Mouse (Mus musculus): ENCODE measurements around the gene Dab2. TPM values are rescaled to one million over a fixed set of nuclear protein-coding genes. Genes with fewer than 3 reads are reported as not detected.

The Dab2 gene
- polyA plus RNA-seq, 1 experiment from 2014 or later = 20.9 TPM

GRCm38 (mm10) chr15:6375016-6375415, 75.4 kb downstream of the Dab2 start:
- no peak for ATAC-seq

GRCm38 (mm10) chr15:6376001-6376400, 76.4 kb downstream of the Dab2 start:
- WGBS = 80% methylated on average over 5 of the region's 5 CpGs
- H3K4me2 ChIP-seq (replicated peaks; ENCODE audit: low read depth, low read length) = no peak overlapping the region
- DNase-seq (ENCODE audit: low spot score) (no peak), ATAC-seq (no peak)
- no peaks in the 10 kb centered on the region for H3K36me3 ChIP-seq (ENCODE audit: insufficient read depth, low read length)
- H3K9ac ChIP-seq (replicated peaks; ENCODE audit: low read depth) = no peak overlapping the region
- no peak overlapping the region for H3K4me3 ChIP-seq (ENCODE audit: low read depth, low read length)
- H3K9me3 ChIP-seq (ENCODE audit: low read length) = no peaks in the 10 kb centered on the region
- no peak for TF ChIP-seq CTCF (IDR thresholded peaks at IDR 0.05)
- no peak for TF ChIP-seq EP300 (IDR thresholded peaks at IDR 0.05)
- no peaks in the 10 kb centered on the region for H3K27me3 ChIP-seq (replicated peaks; ENCODE audit: insufficient read depth, low read length)
- no peak overlapping the region for H3K27ac ChIP-seq (ENCODE audit: low read length)
- H3K4me1 ChIP-seq (ENCODE audit: insufficient read depth, low read depth, low read length) = no peaks in the 10 kb centered on the region

More at GRCm38 (mm10) chr15:6375016-6375415, 75.4 kb downstream of the Dab2 start:
- Histone ChIP-seq H3K27me3 (replicated peaks; ENCODE audit: insufficient read depth, low read length) (no peaks in the 10 kb centered on the region), H3K4me2 (replicated peaks; ENCODE audit: low read depth, low read length) (no peak overlapping the region), H3K27ac (ENCODE audit: low read length) (no peak overlapping the region), H3K9me3 (ENCODE audit: low read length) (no peaks in the 10 kb centered on the region), H3K4me1 (ENCODE audit: insufficient read depth, low read depth, low read length) (no peaks in the 10 kb centered on the region), H3K9ac (replicated peaks; ENCODE audit: low read depth) (no peak overlapping the region), H3K36me3 (ENCODE audit: insufficient read depth, low read length) (no peaks in the 10 kb centered on the region), H3K4me3 (ENCODE audit: low read depth, low read length) (no peak overlapping the region)
- DNase-seq (ENCODE audit: low spot score) = no peak
- WGBS = 65% methylated on average over 13 of the region's 13 CpGs
- TF ChIP-seq CTCF (IDR thresholded peaks at IDR 0.05) (no peak), EP300 (IDR thresholded peaks at IDR 0.05) (no peak)

GRCm38 (mm10) chr15:6376785-6377184, 77.2 kb downstream of the Dab2 start:
- H3K4me3 ChIP-seq (ENCODE audit: low read depth, low read length) = no peak overlapping the region
- DNase-seq (ENCODE audit: low spot score) (no peak), ATAC-seq (no peak)
- H3K9me3 ChIP-seq (ENCODE audit: low read length) = no peaks in the 10 kb centered on the region
- H3K36me3 ChIP-seq (ENCODE audit: insufficient read depth, low read length) = no peaks in the 10 kb centered on the region
- H3K4me2 ChIP-seq (replicated peaks; ENCODE audit: low read depth, low read length) = no peak overlapping the region
- WGBS = 79% methylated on average over 11 of the region's 11 CpGs
- H3K9ac ChIP-seq (replicated peaks; ENCODE audit: low read depth) = no peak overlapping the region
- no peaks in the 10 kb centered on the region for H3K4me1 ChIP-seq (ENCODE audit: insufficient read depth, low read depth, low read length)
- H3K27me3 ChIP-seq (replicated peaks; ENCODE audit: insufficient read depth, low read length) = no peaks in the 10 kb centered on the region
- TF ChIP-seq EP300 (IDR thresholded peaks at IDR 0.05) (no peak), CTCF (IDR thresholded peaks at IDR 0.05) (no peak)
- no peak overlapping the region for H3K27ac ChIP-seq (ENCODE audit: low read length)

- Histone ChIP-seq H3K9ac (replicated peaks; ENCODE audit: low read depth) (no peak overlapping the region), H3K36me3 (ENCODE audit: insufficient read depth, low read length) (no peaks in the 10 kb centered on the region), H3K9me3 (ENCODE audit: low read length) (no peaks in the 10 kb centered on the region), H3K27me3 (replicated peaks; ENCODE audit: insufficient read depth, low read length) (no peaks in the 10 kb centered on the region), H3K4me3 (ENCODE audit: low read depth, low read length) (no peak overlapping the region), H3K4me2 (replicated peaks; ENCODE audit: low read depth, low read length) (no peak overlapping the region), H3K27ac (ENCODE audit: low read length) (no peak overlapping the region), H3K4me1 (ENCODE audit: insufficient read depth, low read depth, low read length) (no peaks in the 10 kb centered on the region; the same call in 1 of the 2 replicates)
- WGBS = 21% methylated on average over 6 of the region's 6 CpGs
- ATAC-seq (no peak), DNase-seq (ENCODE audit: low spot score) (no peak)
- TF ChIP-seq CTCF (IDR thresholded peaks at IDR 0.05) (no peak), EP300 (IDR thresholded peaks at IDR 0.05) (no peak)
Measured at GRCm38 (mm10) chr15:6384027-6384426, 84.4 kb downstream of the Dab2 start.

- DNase-seq (ENCODE audit: low spot score) = no peak
- Histone ChIP-seq H3K27me3 (replicated peaks; ENCODE audit: insufficient read depth, low read length) (no peaks in the 10 kb centered on the region), H3K4me1 (ENCODE audit: insufficient read depth, low read depth, low read length) (no peaks in the 10 kb centered on the region; the same call in 1 of the 2 replicates), H3K4me2 (replicated peaks; ENCODE audit: low read depth, low read length) (no peak overlapping the region), H3K27ac (ENCODE audit: low read length) (no peak overlapping the region), H3K9ac (replicated peaks; ENCODE audit: low read depth) (no peak overlapping the region), H3K4me3 (ENCODE audit: low read depth, low read length) (no peak overlapping the region), H3K9me3 (ENCODE audit: low read length) (no peaks in the 10 kb centered on the region), H3K36me3 (ENCODE audit: insufficient read depth, low read length) (no peaks in the 10 kb centered on the region)
- no peak for ATAC-seq
- no peak for TF ChIP-seq CTCF (IDR thresholded peaks at IDR 0.05)
- no peak for TF ChIP-seq EP300 (IDR thresholded peaks at IDR 0.05)
- 47% methylated on average over 1 of the region's 1 CpGs for WGBS
Measured at GRCm38 (mm10) chr15:6385241-6385640, 85.7 kb downstream of the Dab2 start.

GRCm38 (mm10) chr15:6386159-6386951, 86.8 kb downstream of the Dab2 start:
- ATAC-seq = peak; percentile 93
- peak overlapping the region; percentile 76 for H3K4me2 ChIP-seq (replicated peaks; ENCODE audit: low read depth, low read length)
- H3K36me3 ChIP-seq (ENCODE audit: insufficient read depth, low read length) = no peaks in the 10 kb centered on the region
- TF ChIP-seq CTCF (IDR thresholded peaks at IDR 0.05) = peak; percentile 73
- TF ChIP-seq EP300 (IDR thresholded peaks at IDR 0.05) = no peak
- H3K27me3 ChIP-seq (replicated peaks; ENCODE audit: insufficient read depth, low read length) = no peaks in the 10 kb centered on the region
- H3K27ac ChIP-seq (ENCODE audit: low read length) = no peak overlapping the region
- DNase-seq (ENCODE audit: low spot score) = peak; percentile 93
- 3% methylated on average over 49 of the region's 49 CpGs for WGBS
- no peaks in the 10 kb centered on the region for H3K9me3 ChIP-seq (ENCODE audit: low read length)
- H3K9ac ChIP-seq (replicated peaks; ENCODE audit: low read depth) = no peak overlapping the region; the same call in 1 of the 2 replicates
- no peaks in the 10 kb centered on the region; the same call in 1 of the 2 replicates for H3K4me1 ChIP-seq (ENCODE audit: insufficient read depth, low read depth, low read length)
- peak overlapping the region; percentile 49 for H3K4me3 ChIP-seq (ENCODE audit: low read depth, low read length)

Measured in lung, postnatal 0 days (tissue).